Mouse (Mus musculus): ENCODE results near the gene Ep400. TPM values are rescaled to one million over a fixed set of nuclear protein-coding genes. Genes with fewer than 3 reads are reported as not detected.

The Ep400 gene
- total RNA-seq, 2 experiments from 2014 or later: 30.0 to 38.4 TPM

Small RNA genes within 50 kb of the gene (microRNA-seq; reads per million reads assigned to microRNA genes)
- 0 reads per million in 2 experiments for gene Mir7026 (ENCODE audit: borderline number of aligned reads in 2 of 2)

Other genes with a start within 250 kb of the Ep400 start
- gene Galnt9, start 226.4 kb downstream of the Ep400 start, total RNA-seq (2021): not detected
- 10 to 100 TPM; 12.8 to 13.5 TPM for gene Noc4l, start 117.3 kb downstream of the Ep400 start, total RNA-seq (2021)
- 10 to 100 TPM in 1 of 2 experiments, 1 to 10 TPM in 1; 8.2 to 12.0 TPM for gene Ddx51, start 117.3 kb downstream of the Ep400 start, total RNA-seq (2021)
- 10 to 100 TPM; 18.8 to 21.9 TPM for gene Pus1, start 9.9 kb upstream of the Ep400 start, total RNA-seq (2021)
- gene Ulk1, start 39.4 kb upstream of the Ep400 start, total RNA-seq (2021): 10 to 100 TPM; 85.6 to 94.0 TPM
- 10 to 100 TPM; 18.2 to 20.7 TPM for gene Hscb, start 69.1 kb upstream of the Ep400 start, total RNA-seq (2021)
- gene Chek2, start 69.3 kb upstream of the Ep400 start, total RNA-seq (2021): 1 to 10 TPM; 3.3 to 3.4 TPM
- 10 to 100 TPM; 13.5 to 15.3 TPM for gene Ttc28, start 109.1 kb upstream of the Ep400 start, total RNA-seq (2021)